Mouse (Mus musculus) limb, embryonic 14.5 days (tissue): ENCODE measurements around the gene Prkaa2. TPM values are rescaled to one million over a fixed set of nuclear protein-coding genes. Genes with fewer than 3 reads are reported as not detected.

Source experiments
- ATAC-seq: fragments of 200-750 bp; cut with Nextera tagmentation; 2 replicates; pipeline ENCODE4 v1.8.0; 2017; ENCODE audit warnings: low read depth, moderate number of reproducible peaks, moderate TSS enrichment; ENCODE audit not compliant: low FRiP score
- DNase-seq: peaks from one replicate; pipeline ENCODE4 v3.0.0-alpha.2; 2015; ENCODE audit warnings: low spot score
- H3K27ac ChIP-seq: fragments of 300-500 bp; sonication (generic); replicated peaks from 2 replicates; pipeline ENCODE4 v1.5.1; 2014; ENCODE audit warnings: low read depth, mild to moderate bottlenecking, low read length, moderate library complexity, mixed read lengths
- H3K27me3 ChIP-seq: fragments of 300-500 bp; sonication (generic); 2 replicates; pipeline ENCODE4 v1.6.1; 2014; ENCODE audit warnings: low read length, mixed read lengths; ENCODE audit not compliant: control insufficient read depth, insufficient read depth
- H3K36me3 ChIP-seq: fragments of 300-500 bp; sonication (generic); 2 replicates; pipeline ENCODE4 v1.6.1; 2014; ENCODE audit warnings: mild to moderate bottlenecking, low read length, moderate library complexity, mixed read lengths; ENCODE audit not compliant: control insufficient read depth, insufficient read depth
- H3K4me1 ChIP-seq: fragments of 300-500 bp; sonication (generic); 2 replicates; pipeline ENCODE4 v1.6.1; 2014; ENCODE audit warnings: antibody characterized with exemption, low read length, mixed read lengths; ENCODE audit not compliant: control insufficient read depth, insufficient read depth
- H3K4me2 ChIP-seq: fragments of 300-500 bp; sonication (generic); replicated peaks from 2 replicates; pipeline ENCODE4 v1.6.1; 2014; ENCODE audit warnings: low read depth, mild to moderate bottlenecking, low read length, moderate library complexity; ENCODE audit not compliant: severe bottlenecking
- H3K4me3 ChIP-seq: fragments of 300-500 bp; sonication (generic); replicated peaks from 2 replicates; pipeline ENCODE4 v1.5.1; 2014; ENCODE audit warnings: low read length
- H3K9ac ChIP-seq: fragments of 300-500 bp; sonication (generic); 2 replicates; pipeline ENCODE4 v1.6.1; 2014; ENCODE audit warnings: mild to moderate bottlenecking, low read depth, low read length, moderate library complexity; ENCODE audit not compliant: severe bottlenecking
- H3K9me3 ChIP-seq: fragments of 300-500 bp; sonication (generic); 2 replicates; pipeline ENCODE4 v1.6.1; 2016; ENCODE audit warnings: low read length; ENCODE audit not compliant: control insufficient read depth
- POLR2A ChIP-seq: fragments of 200-500 bp; IDR thresholded peaks from 2 replicates; pipeline ENCODE4 v1.8.0; 2012; ENCODE audit warnings: inconsistent platforms, mild to moderate bottlenecking, moderate library complexity, borderline replicate concordance; ENCODE audit not compliant: insufficient read depth, insufficient read length; ENCODE audit errors: extremely low read depth
- WGBS: fragments of 180-500 bp; shearing (Covaris S2); extraction: QIAGEN DNeasy Blood & Tissue Kit; methylation state at CpG from one replicate; pipeline ENCODE4 v1.1.7; 2014; 5-methylcytosine and 5-hydroxymethylcytosine counted together
- polyA plus RNA-seq, 2 experiments: library from polyadenylated mRNA; depleted of rRNA in 1 of 2; stranded (reverse) in 1 of 2; unstranded in 1 of 2; fragments of >200 nt; fragmentation: Nextera tagmentation in 1 of 2; extraction: Ambion mirVana in 1 of 2; gene quantifications; 2 replicates each; pipeline versions ENCODE4 v1.2.1 to v1.2.3; 2012 to 2014

Prkaa2 gene
- polyA plus RNA-seq, 2 experiments, result 1.2 to 1.7 TPM

DNA sequence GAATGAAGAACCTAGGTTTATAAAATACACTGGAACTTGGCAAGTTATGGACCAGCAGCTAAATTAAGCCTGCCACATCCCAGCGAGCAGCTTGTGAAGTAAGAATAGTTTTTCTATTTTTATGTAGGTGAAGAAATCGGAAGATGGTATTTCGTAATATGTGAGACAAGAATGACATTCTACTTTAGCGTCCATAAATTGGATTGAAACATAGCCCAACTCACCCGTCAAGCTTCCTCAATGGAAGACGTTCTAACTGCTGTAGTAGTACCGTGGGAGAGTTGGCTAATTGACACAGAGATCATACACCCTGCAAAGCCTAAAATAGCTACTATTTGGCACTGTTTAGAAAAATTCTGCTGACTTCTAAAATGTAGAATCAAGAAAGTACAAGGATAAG lies 39.8 kb upstream of the Prkaa2 start:
- ATAC-seq, result no peak
- no peak for DNase-seq

DNA sequence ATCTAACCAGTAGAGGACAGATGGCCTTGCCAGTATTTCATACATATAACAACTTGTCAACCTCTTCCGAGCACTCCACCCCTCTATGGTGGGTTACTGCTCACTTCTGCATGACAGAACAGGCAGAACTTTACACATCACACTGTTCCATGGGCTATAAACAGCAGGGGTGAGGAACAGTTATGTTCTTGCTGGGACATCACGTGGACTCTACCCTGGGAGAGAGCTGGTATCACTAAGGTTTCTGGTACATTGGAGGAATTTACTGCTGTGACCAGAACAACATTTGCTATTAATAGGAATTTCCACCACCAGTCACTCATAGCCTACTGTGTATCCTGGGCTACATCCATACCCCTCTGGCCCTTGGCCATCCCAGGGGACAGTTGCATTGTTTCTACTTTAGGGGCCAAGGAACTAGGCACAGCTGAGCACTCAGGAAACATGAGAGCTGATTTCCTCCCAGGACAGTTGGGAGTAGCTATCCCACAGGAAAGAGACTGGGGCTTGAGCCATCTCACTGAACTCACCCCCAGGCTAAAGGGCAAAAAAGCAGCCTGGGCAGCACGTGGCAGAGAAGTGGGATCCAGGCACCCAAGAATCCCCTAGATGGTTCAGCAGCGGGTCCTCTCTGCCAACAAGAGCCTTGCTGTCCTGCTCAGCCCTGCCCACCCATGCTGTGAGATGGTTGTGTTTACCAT lies 23.8 kb upstream of the Prkaa2 start:
- ATAC-seq (no peak), DNase-seq (no peak)
- no peaks in the 10 kb centered on the region for H3K36me3 ChIP-seq
- TF ChIP-seq POLR2A, result no peak
- H3K9ac ChIP-seq, result no peak overlapping the region
- H3K4me3 ChIP-seq, result no peak overlapping the region
- H3K9me3 ChIP-seq, result no peaks in the 10 kb centered on the region
- no peak overlapping the region for H3K27ac ChIP-seq
- no peaks in the 10 kb centered on the region for H3K27me3 ChIP-seq
- H3K4me2 ChIP-seq, result no peak overlapping the region
- WGBS, result 68% methylated on average over 4 of the region's 4 CpGs
- 0 out of 2 replicates have a peak, but pooled peaks cover 3% of the 10 kb centered on the region for H3K4me1 ChIP-seq

More for the DNA sequence above, 39.8 kb upstream of the Prkaa2 start:
- H3K9me3 ChIP-seq, result no peaks in the 10 kb centered on the region
- H3K4me3 ChIP-seq, result no peak overlapping the region
- H3K36me3 ChIP-seq, result no peaks in the 10 kb centered on the region
- H3K27me3 ChIP-seq, result no peaks in the 10 kb centered on the region
- no peak overlapping the region for H3K27ac ChIP-seq
- no peak overlapping the region for H3K4me2 ChIP-seq
- peaks cover 4% of the 10 kb centered on the region; the same call in 1 of the 2 replicates for H3K4me1 ChIP-seq
- 90% methylated on average over 7 of the region's 7 CpGs for WGBS
- TF ChIP-seq POLR2A, result no peak
- no peak overlapping the region for H3K9ac ChIP-seq

DNA sequence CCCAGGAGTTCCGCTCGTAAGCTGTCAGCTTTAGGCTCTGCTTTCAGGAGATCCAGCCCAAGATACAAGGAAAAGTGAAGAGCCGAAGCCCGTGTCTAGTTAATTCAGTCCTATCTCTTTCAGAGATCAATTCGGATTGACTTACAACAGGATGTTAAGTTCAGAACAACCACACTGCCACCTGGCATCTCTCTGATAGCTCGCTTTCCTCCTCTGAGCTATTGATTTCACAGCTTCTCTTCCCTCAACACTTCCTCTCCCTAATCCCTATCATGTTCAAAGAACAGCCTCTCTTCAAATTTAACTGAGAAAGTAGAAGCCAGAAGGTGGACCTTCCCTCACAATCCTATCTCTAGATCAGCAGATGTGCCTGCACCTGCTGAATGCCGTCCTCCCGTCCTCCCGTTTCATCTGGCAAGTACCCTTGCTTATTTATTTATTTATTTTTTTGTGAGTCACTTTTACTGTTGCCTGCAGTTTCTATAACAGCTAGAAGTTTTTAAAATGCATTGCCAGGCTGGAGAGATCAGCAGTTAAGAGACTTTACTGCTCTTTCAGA lies 22.1 kb upstream of the Prkaa2 start:
- WGBS, result 74% methylated on average over 9 of the region's 9 CpGs
- no peak for DNase-seq
- H3K27me3 ChIP-seq, result no peaks in the 10 kb centered on the region
- no peak overlapping the region for H3K27ac ChIP-seq
- no peak overlapping the region for H3K9ac ChIP-seq
- no peaks in the 10 kb centered on the region for H3K9me3 ChIP-seq
- TF ChIP-seq POLR2A, result no peak
- no peaks in the 10 kb centered on the region for H3K36me3 ChIP-seq
- H3K4me1 ChIP-seq, result 0 out of 2 replicates have a peak, but pooled peaks cover 3% of the 10 kb centered on the region
- no peak for ATAC-seq
- H3K4me2 ChIP-seq, result no peak overlapping the region
- H3K4me3 ChIP-seq, result no peak overlapping the region

DNA sequence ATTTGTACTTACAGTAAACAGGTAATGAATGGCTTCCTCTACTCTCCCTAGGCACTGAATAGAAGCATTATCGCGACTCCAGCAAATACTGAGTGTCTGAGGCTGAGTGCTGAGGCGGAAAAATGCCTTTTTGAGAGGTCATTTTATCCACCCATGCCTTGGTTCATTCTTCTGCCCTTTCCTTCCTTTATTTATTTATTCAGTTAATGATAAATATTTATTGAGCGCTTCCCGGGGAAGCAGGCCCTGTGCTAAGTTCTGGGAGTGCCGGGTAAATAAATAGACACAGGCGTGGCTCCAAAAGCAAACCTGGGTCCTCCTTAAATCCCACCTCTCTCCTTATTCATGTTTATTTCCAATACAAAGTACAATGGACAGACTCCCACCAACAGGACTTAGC lies 19.5 kb upstream of the Prkaa2 start:
- Histone ChIP-seq H3K27me3 (no peaks in the 10 kb centered on the region), H3K9me3 (no peaks in the 10 kb centered on the region), H3K4me3 (no peak overlapping the region), H3K36me3 (no peaks in the 10 kb centered on the region), H3K4me1 (0 out of 2 replicates have a peak, but pooled peaks cover 3% of the 10 kb centered on the region), H3K27ac (no peak overlapping the region), H3K4me2 (no peak overlapping the region), H3K9ac (no peak overlapping the region)
- TF ChIP-seq POLR2A, result no peak
- DNase-seq (no peak), ATAC-seq (no peak)
- WGBS, result 77% methylated on average over 7 of the region's 7 CpGs

DNA sequence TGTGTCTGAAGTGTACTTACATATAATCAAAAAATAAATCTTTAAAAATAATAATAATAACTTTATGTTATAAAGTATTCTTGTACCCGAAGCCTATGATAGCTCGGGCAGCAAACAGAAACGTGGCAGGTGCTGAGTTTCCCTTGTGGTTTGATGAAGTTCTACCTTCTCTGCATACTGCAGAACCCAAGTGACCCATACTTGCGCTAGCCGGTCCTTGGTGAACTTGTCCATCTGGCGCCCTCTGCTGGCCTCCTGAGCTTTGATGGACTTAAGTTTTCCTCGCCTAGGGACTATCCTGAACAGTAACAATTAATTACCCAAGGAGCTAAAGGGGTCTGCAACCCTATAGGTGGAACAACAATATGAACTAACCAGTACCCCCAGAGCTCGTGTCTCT lies 12.7 kb upstream of the Prkaa2 start:
- Histone ChIP-seq H3K4me1 (no peaks in the 10 kb centered on the region), H3K4me2 (no peak overlapping the region), H3K36me3 (no peaks in the 10 kb centered on the region), H3K27ac (no peak overlapping the region), H3K27me3 (no peaks in the 10 kb centered on the region), H3K9ac (no peak overlapping the region), H3K9me3 (no peaks in the 10 kb centered on the region), H3K4me3 (no peak overlapping the region)
- ATAC-seq (no peak), DNase-seq (no peak)
- TF ChIP-seq POLR2A, result no peak
- WGBS, result 43% methylated on average over 8 of the region's 8 CpGs
